Mouse (Mus musculus) neural tube, embryonic 14.5 days (tissue): ENCODE results near the gene Wdr45. TPM values are rescaled to one million over a fixed set of nuclear protein-coding genes. Genes with fewer than 3 reads are reported as not detected.
"Not testable (repeated sequence)": the region's sequence is repeated elsewhere in the genome, so short reads cannot be mapped to it uniquely, and the experiment has no call there.

Experiments used
- ATAC-seq: fragments of 200-750 bp; cut with Nextera tagmentation; 2 replicates; pipeline ENCODE4 v1.8.0; 2017; ENCODE audit warnings: low read depth, mild to moderate bottlenecking, moderate TSS enrichment, moderate library complexity
- H3K27ac ChIP-seq: fragments of 300-500 bp; sonication (generic); 2 replicates; pipeline ENCODE4 v1.5.1; 2014; ENCODE audit warnings: low read depth, mild to moderate bottlenecking, control low read depth, low read length, moderate library complexity, mixed read lengths
- H3K27me3 ChIP-seq: fragments of 300-500 bp; sonication (generic); 2 replicates; pipeline ENCODE4 v1.6.1; 2014; ENCODE audit warnings: low read length; ENCODE audit not compliant: control insufficient read depth, insufficient read depth
- H3K36me3 ChIP-seq: fragments of 300-500 bp; sonication (generic); 2 replicates; pipeline ENCODE4 v1.6.1; 2014; ENCODE audit warnings: low read length, mixed read lengths; ENCODE audit not compliant: control insufficient read depth, insufficient read depth
- H3K4me1 ChIP-seq: fragments of 300-500 bp; sonication (generic); 2 replicates; pipeline ENCODE4 v1.6.1; 2014; ENCODE audit warnings: low read length; ENCODE audit not compliant: control insufficient read depth, insufficient read depth
- H3K4me2 ChIP-seq: fragments of 300-500 bp; sonication (generic); 2 replicates; pipeline ENCODE4 v1.6.1; 2014; ENCODE audit warnings: mild to moderate bottlenecking, low read depth, low read length, control low read depth
- H3K4me3 ChIP-seq: fragments of 300-500 bp; sonication (generic); 2 replicates; pipeline ENCODE4 v1.5.1; 2014; ENCODE audit warnings: low read depth, low read length, control low read depth, mixed read lengths
- H3K9ac ChIP-seq: fragments of 300-500 bp; sonication (generic); replicated peaks from 2 replicates; pipeline ENCODE4 v1.6.1; 2014; ENCODE audit warnings: low read depth, mild to moderate bottlenecking, control low read depth, low read length, mixed read lengths
- H3K9me3 ChIP-seq: fragments of 300-500 bp; sonication (generic); 2 replicates; pipeline ENCODE4 v1.6.1; 2016; ENCODE audit warnings: low read length; ENCODE audit not compliant: control insufficient read depth
- WGBS: fragments of 180-500 bp; shearing (Covaris S2); extraction: QIAGEN DNeasy Blood & Tissue Kit; methylation state at CpG from one replicate; pipeline ENCODE4 v1.1.7; 2014; 5-methylcytosine and 5-hydroxymethylcytosine counted together
- polyA plus RNA-seq: library from polyadenylated mRNA; unstranded; fragments of >200 nt; fragmentation: Nextera tagmentation; extraction: Ambion mirVana; gene quantifications from 2 replicates; pipeline ENCODE4 v1.2.1, GENCODE M21; 2014

Wdr45 gene
- 22.3 and 23.6 TPM in 2 replicates for polyA plus RNA-seq

DNA sequence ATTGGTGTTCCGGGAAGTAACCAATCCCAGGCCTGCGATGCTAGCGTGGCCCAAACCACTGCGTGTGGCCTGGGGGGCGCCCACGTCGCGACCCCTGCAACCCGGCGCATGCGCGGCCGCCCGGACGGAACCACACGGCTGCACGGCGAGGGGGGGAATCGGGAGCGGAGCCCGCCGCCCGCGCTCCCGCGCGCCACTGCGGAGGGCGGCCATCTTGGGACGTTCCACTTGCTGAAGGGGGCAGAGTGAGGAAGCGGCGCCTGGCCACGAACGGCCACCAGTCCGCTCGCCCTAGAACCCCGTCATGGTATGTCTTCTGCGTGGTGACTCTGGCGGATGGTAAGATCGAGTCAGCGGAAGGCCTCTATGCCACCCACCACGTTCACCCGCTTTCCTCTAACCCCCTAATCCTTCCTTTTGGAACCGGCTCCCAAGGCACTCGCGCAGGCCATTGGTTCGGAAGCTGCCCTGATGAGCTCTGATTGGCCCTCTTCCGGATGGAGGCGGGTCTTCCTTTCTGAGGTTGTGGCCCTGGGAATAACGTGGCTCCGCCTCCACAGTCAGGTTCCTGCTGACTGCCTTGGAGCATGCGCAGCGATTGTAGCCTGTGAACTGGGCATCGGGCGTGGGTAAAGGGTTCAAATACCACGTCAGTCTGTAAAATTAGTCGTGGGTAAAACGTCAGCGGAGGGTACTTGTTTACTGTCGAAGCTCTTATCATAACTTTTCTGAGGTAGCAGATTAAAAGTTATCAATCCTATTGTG is at the start of gene Wdr45:
Wdr45 (plus strand) TSS at position 199 of the 765 bp plus-strand sequence.
- H3K4me1 ChIP-seq, H3K9ac ChIP-seq, H3K27me3 ChIP-seq, H3K36me3 ChIP-seq, H3K27ac ChIP-seq, H3K9me3 ChIP-seq: not testable (repeated sequence)
- WGBS, result 14% methylated on average over 17 of the region's 60 CpGs
- ATAC-seq, result peak; percentile 97
- peak within 1 kb of the TSS; percentile 42; the same call in 1 of the 2 replicates for H3K4me2 ChIP-seq
- H3K4me3 ChIP-seq, result peak within 1 kb of the TSS; percentile 24

DNA sequence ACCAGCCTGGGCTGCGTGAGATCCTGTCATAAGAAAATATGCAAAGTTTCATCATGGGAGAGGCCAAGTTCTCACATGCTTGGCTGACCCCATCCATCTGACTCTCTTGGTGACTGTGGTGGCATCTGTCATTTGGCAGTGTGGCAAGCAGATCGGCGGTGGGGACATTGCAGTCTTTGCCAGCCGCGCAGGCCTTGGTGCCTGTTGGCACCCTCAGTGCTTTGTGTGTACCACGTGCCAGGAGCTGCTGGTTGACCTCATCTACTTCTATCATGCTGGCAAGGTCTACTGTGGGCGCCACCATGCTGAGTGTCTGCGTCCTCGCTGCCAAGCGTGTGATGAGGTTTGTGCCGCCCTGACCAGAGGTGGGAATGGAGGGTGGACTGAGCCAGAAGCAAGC is 49.3 kb upstream of the Wdr45 start:
- 92% methylated on average over 11 of the region's 11 CpGs for WGBS
- Histone ChIP-seq H3K9me3 (no peaks in the 10 kb centered on the region), H3K4me3 (no peak overlapping the region), H3K36me3 (no peaks in the 10 kb centered on the region), H3K4me2 (no peak overlapping the region), H3K4me1 (no peaks in the 10 kb centered on the region), H3K9ac (no peak overlapping the region), H3K27me3 (no peaks in the 10 kb centered on the region), H3K27ac (no peak overlapping the region)
- ATAC-seq, result no peak

DNA sequence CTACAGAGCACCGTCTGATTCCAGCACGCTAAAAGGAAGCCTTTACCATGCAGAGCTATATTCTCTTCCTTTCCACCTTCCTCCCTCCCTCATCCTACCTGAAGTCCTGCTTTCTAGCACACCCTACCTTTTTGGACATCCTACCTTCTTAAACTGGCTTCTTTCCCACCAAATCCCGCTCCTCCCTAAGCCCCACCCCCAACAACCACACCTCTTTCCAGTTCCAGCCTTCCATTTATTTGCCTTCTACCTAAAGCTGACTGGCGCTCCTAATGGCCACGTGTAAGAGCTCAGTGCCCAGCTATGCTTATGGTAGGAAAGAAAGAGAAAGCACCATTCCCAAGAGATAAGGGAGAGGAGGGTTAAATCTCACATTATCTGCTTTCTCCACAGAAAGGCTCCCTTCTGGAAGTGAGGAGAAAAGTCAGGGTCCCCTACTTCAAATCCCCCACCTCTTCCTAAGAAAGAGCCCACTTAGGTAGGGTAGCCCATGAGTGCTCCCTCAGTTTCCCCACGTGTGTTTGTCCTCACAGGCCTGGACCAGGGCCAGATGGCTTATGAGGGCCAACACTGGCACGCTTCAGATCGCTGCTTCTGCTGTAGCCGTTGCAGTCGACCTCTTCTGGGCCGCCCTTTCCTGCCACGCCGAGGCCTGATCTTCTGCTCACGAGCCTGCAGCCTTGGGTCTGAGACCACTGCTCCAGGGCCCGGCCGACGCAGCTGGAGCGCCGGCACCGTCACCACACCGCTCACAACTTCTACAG is 48.2 kb upstream of the Wdr45 start:
- Histone ChIP-seq H3K27me3 (no peaks in the 10 kb centered on the region), H3K9ac (no peak overlapping the region), H3K9me3 (no peaks in the 10 kb centered on the region), H3K4me1 (no peaks in the 10 kb centered on the region), H3K27ac (no peak overlapping the region), H3K36me3 (no peaks in the 10 kb centered on the region), H3K4me2 (no peak overlapping the region), H3K4me3 (no peak overlapping the region)
- 78% methylated on average over 21 of the region's 21 CpGs for WGBS
- no peak for ATAC-seq

DNA sequence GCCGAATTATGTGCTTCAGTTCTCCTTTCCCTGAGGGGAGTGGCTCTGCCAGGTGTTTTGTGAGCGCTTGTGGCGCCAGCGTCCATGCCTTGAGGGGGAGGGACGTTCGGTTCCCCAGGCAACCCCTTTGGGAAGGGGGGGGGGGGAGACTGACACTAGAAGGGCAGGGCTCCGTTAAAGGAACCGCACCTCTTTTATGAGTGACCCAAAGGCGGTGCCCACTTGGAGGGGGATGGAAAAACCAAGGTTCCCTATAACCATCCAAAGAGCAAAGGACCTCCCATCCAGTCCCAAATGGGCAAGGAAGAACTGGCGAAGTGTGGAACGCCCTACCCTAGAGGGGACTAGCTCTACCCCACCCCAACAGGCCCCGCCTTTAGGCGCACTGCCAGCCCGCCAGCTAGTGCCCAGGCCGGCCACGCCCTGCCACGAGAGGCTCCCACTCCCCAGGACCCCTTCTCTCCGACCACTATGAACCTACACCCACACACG is 43.7 kb upstream of the Wdr45 start:
- H3K4me2 ChIP-seq, result peak overlapping the region; percentile 40
- no peaks in the 10 kb centered on the region for H3K4me1 ChIP-seq
- H3K9me3 ChIP-seq, result no peaks in the 10 kb centered on the region
- WGBS, result 20% methylated on average over 17 of the region's 19 CpGs
- H3K4me3 ChIP-seq, result peak overlapping the region; percentile 25; the same call in 1 of the 2 replicates
- ATAC-seq, result peak; percentile 35
- no peak overlapping the region for H3K27ac ChIP-seq
- no peaks in the 10 kb centered on the region for H3K36me3 ChIP-seq
- no peaks in the 10 kb centered on the region for H3K27me3 ChIP-seq
- H3K9ac ChIP-seq, result no peak overlapping the region

DNA sequence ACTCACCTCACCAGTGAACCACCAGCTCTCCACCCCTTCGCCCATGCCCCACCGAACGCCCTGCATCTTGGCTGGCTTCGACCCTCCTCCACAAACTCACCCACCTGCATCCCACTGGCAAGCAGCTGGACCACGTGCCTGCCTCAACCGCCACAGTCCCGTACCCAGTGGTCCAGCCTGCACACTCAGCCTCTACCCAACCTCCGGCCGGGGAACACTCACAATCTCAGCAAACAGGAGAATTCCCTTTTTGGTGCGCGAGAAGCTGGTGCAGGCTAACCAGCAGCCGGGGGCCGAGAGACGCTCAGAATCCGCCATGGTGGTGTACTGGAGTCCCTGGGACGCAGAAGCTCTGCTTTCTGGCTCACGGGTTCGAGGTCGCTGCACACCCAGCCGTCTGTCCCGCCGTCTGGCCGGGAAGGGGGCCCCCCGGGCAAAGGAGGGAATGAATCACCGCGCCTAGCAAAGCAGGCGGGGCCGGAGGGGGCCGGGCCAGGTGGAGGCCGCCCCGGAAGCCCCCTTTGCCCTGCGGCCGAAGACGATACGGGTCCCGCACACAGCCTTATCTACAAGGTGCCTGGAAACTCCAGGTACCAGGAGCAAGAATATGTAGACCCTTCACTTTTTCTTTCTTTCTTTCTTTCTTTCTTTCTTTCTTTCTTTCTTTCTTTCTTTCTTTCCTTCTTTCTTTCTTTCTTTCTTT is 43.1 kb upstream of the Wdr45 start, which contains the start of gene Plp2:
Plp2 (minus strand) TSS at position 470 of the 703 bp plus-strand sequence.
- no peak within 1 kb of the TSS for H3K9ac ChIP-seq
- H3K4me3 ChIP-seq, result peak within 1 kb of the TSS; percentile 25
- H3K9me3 ChIP-seq, result no peaks in the 10 kb centered on the region
- H3K27ac ChIP-seq, result no peak within 1 kb of the TSS
- WGBS, result 21% methylated on average over 34 of the region's 36 CpGs
- no peaks in the 10 kb centered on the region for H3K27me3 ChIP-seq
- ATAC-seq, result no peak; the same call in 1 of the 2 replicates
- H3K36me3 ChIP-seq, result no peaks in the 10 kb centered on the region
- H3K4me1 ChIP-seq, result no peaks in the 10 kb centered on the region
- peak within 1 kb of the TSS; percentile 40 for H3K4me2 ChIP-seq

DNA sequence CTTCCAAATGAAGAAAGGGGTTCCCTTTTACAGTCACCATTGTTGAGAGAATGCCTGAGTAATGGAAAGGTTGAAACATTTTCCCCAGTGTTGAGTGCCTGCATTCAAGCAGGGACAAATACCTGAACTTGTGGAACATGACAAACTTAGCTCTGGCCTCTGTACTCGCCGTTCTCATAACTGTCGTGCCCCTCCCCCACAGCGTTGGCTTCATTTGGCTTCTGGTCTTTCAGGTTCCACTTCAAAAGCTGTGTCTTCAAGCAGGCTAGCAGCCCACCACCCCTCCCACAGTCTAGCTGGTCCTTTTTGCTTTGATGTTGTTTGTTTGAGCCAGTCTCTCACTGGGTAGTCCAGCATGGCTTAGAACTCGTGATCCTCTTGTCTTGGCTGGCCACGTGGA is 41.4 kb upstream of the Wdr45 start:
- H3K9me3 ChIP-seq, result no peaks in the 10 kb centered on the region
- no peak for ATAC-seq
- H3K27me3 ChIP-seq, result no peaks in the 10 kb centered on the region
- H3K36me3 ChIP-seq, result no peaks in the 10 kb centered on the region
- WGBS, result 52% methylated on average over 6 of the region's 6 CpGs
- H3K9ac ChIP-seq, result no peak overlapping the region
- no peak overlapping the region for H3K27ac ChIP-seq
- no peaks in the 10 kb centered on the region for H3K4me1 ChIP-seq
- no peak overlapping the region for H3K4me2 ChIP-seq
- no peak overlapping the region for H3K4me3 ChIP-seq

DNA sequence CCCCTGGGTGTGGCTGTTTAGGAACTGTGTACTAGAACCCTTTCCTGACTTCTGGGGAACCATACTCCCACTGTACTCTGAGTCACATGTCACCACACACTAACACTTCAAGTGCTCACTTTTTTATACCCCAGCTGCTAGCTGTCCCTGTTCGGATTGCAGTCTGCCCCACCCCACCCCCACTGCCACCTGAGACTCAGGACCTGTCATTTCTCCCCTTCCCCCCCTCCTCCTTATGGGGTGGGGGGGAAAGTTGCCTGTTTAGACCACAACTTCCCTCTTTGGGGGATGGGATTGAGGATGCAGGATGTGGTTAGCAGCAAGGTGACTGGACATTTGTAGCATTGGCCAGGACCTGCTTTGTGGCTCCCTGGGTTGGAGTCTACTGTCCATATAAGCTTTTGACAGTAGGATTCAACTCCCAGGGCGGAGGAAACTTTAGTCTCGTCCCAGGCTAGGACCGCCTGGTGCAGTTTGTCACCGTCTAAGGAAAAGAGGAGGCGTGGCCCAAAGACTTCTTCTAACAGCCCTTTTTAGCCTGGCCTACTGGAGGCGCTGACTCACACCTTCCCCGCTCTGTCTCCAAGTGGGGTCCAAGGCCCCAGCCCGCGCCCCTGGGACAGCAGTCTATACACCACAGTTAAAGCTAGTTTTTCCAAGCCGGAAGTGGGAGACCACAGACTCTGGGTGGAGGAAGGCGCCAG is 40.4 kb upstream of the Wdr45 start:
- Histone ChIP-seq H3K4me3 (no peak overlapping the region), H3K9ac (no peak overlapping the region), H3K36me3 (no peaks in the 10 kb centered on the region), H3K4me1 (no peaks in the 10 kb centered on the region), H3K27me3 (no peaks in the 10 kb centered on the region), H3K9me3 (no peaks in the 10 kb centered on the region), H3K27ac (no peak overlapping the region), H3K4me2 (no peak overlapping the region)
- WGBS, result 32% methylated on average over 12 of the region's 12 CpGs
- no peak for ATAC-seq

DNA sequence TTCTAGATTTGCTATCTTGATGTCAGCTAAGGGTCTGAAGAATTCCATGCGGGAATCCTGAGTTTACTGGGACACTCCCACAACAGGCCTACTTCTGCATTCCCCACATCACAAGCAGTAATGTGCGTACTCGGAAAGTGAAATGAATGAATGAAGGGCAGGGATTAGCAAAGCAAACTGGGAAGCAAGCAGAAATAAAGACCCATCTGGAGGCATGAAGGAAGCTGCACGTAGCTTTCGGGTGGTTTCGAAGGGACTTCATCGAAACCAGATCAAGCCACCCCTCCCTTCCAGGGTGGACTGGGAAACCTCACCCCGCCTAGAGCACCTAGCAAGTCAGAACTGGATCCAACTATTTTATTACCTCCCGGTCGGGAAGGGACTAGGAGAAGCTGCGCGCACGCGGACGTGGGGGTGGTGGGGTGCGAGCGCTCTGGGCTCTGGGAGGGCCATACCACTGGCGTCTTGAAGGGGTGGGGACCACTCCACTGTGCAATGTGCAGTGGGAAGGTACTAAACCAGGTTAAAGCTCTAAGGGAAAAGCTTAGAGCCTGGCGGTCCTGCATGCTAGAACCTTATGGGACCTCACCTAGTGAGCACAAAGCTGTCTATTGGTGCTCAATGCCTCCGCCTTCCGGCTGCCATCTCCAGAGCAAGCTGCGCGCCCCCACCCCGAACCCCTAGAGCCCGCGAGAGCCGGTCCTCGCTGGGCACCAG is 39.7 kb upstream of the Wdr45 start:
- Histone ChIP-seq H3K4me3 (peak overlapping the region; percentile 4; the same call in 1 of the 2 replicates), H3K9me3 (no peaks in the 10 kb centered on the region), H3K36me3 (no peaks in the 10 kb centered on the region), H3K4me2 (peak overlapping the region; percentile 27; the same call in 1 of the 2 replicates), H3K27me3 (no peaks in the 10 kb centered on the region), H3K4me1 (no peaks in the 10 kb centered on the region), H3K27ac (no peak overlapping the region), H3K9ac (no peak overlapping the region)
- ATAC-seq, result peak; percentile 52; the same call in 1 of the 2 replicates
- 40% methylated on average over 28 of the region's 28 CpGs for WGBS
